Mouse (Mus musculus): ENCODE measurements around the gene Spink4.
"Not testable (repeated sequence)": the region's sequence is repeated elsewhere in the genome, so short reads cannot be mapped to it uniquely, and the experiment has no call there.

Gene Spink4

GRCm38 (mm10) chr4:40900612-40901011 lies 19.2 kb upstream of the Spink4 start:
- in situ Hi-C loops (cut with MboI, MseI) = no loop called here

DNA sequence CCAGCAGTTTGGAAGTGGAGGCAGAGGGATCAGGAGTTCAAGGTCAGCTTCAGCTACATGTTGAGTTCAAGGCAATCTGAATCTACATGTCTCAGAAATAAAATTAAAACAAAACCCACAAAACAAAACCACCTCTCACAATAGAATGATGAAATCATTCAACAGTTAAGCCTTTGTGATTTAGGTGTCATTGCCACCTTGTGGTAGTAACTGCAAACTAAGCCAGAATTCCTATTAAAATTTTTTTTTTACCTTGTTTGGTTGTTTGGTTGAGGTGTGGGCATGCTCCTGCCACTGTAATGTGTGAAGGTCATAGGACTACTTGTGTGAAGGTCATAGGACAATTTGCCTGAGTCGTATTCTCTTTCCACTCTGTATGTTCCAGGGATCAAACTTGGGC lies 13.6 kb upstream of the Spink4 start:
- in situ Hi-C loops (cut with MboI, MseI) = loop anchor here (5.0 kb wide), 1 partner anchor 134 kb away; no protein-coding TSS in a partner anchor

- in situ Hi-C loops (cut with MboI, MseI) = loop anchor here (5.0 kb wide), 1 partner anchor 136 kb away; no protein-coding TSS in a partner anchor
Measured at GRCm38 (mm10) chr4:40908261-40908969, 11.4 kb upstream of the Spink4 start.

DNA sequence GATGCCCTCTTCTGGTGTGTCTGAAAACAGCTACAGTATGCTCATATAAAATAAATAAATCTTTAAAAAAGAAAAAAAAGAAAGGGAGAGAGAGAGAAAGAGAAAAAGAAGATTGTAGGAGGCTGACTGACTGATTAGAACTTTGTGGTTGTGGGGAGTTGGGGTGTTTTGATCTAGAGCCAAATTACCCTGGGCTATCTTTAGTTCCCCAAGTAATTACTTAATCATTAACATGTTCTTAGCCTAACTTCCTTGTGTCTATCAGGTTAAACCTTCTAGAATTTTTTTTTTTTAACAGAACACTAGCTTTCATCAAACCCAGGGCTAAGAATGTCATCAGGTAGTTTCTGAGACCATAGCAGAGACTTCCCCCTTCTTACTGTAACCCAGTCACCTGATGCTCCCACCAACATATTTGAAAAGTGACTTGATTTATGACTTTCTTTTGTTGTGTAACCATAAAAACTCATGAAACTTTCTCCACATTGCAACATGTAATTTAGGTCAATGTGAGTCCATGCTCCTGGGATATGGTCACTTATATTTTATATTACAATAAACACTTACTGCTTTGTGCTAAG lies 5.5 kb upstream of the Spink4 start:
- in situ Hi-C loops (cut with MboI, MseI) = no loop called here

DNA sequence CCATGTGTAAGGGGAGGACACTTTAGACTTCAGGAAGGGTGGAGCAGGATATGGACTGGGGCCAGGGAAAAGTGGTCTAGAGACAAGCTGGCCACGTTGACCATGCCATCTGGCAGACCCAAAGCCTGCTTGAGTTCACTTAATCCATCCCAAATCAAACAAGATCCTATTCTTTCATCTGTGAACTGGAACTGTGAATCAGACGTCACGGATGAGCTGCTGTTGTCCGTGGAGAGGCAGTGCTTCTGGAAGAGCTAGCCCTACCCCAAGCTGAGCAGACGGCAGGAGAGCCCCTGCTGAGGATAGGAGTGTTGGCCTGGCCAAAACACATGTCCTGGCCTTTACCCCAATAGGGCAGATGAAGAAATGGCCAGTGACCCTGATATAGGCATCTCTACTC lies 3.9 kb upstream of the Spink4 start:
- in situ Hi-C loops (cut with MboI, MseI) = no loop called here

DNA sequence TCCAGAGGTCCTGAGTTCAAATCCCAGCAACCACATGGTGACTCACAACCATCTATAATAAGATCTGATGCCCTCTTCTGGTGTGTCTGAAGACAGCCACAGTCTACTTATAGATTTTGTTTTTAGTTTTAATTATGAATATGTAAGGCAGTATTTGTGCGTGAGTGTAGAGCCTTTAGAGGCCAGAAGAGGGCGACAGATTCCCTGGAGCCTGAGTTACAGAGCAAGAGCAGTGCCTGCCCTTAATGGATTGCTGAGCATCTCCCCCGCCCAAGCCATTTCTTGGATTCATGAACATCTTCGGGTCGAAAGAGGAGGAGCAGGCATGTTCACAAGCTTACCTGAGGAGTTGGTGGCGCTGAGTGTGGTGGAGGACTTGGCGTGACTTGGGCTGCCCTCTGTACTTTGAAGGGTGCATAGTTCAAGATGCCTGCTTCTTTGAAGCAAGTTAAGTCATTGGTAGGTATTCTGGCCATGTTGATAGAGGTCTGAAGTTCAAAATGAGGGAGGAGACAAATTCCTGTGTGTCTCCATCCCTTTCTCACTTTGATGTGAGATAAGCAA lies 3.2 kb upstream of the Spink4 start:
- in situ Hi-C loops (cut with MboI, MseI) = no loop called here

DNA sequence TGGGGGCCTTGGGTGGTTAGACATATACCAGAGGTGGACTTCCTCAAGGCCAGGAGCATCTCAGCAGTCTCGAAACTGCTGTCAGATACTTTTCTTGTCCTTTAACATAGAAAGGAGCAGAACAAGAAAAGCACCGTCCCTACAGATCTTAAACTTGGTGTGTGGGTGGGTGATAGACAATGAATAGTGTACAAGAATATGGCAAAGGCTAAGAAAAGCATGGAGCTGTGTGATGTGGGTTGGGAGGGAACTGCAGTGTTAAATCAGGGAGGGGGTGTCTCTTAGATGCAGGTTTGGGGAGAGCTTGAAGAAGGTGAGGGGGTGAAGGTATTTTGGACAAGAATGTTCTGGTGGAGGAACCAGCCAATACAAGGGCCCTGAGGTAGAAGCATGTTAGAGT lies 724 bp downstream of the Spink4 start:
- in situ Hi-C loops (cut with MboI, MseI) = no loop called here

GRCm38 (mm10) chr4:40921288-40921687 lies 1.4 kb downstream of the Spink4 start:
- in situ Hi-C loops (cut with MboI, MseI) = no loop called here

GRCm38 (mm10) chr4:40923087-40923651 lies 3.3 kb downstream of the Spink4 start:
- in situ Hi-C loops (cut with MboI, MseI) = no loop called here

- in situ Hi-C loops (cut with MboI, MseI) = no loop called here
Measured at GRCm38 (mm10) chr4:40925568-40925967, 5.7 kb downstream of the Spink4 start.

GRCm38 (mm10) chr4:40929046-40929445 lies 9.2 kb downstream of the Spink4 start:
- in situ Hi-C loops (cut with MboI, MseI) = no loop called here

- in situ Hi-C loops (cut with MboI, MseI) = no loop called here
Measured at GRCm38 (mm10) chr4:40933694-40934093, 13.8 kb downstream of the Spink4 start.

DNA sequence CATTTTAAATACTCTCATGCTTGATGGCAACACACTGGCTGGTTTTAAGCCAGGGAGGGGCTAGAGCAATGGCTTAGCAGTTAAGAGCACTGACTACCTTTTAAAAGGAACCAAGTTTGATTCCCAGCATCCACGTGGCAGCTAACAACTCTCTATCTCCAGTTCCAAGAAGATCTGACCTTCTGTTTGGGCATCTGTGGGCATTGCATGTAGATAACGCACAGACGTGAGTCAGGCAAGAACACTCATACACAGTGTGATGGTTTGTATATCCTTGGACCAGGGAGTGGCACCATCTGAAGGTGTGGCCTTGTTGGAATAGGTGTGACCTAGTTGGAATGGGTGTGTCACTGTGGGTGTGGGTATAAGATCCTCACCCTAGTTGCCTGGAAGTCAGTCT lies 14.5 kb downstream of the Spink4 start:
- in situ Hi-C loops (cut with MboI, MseI) = not testable (repeated sequence)

DNA sequence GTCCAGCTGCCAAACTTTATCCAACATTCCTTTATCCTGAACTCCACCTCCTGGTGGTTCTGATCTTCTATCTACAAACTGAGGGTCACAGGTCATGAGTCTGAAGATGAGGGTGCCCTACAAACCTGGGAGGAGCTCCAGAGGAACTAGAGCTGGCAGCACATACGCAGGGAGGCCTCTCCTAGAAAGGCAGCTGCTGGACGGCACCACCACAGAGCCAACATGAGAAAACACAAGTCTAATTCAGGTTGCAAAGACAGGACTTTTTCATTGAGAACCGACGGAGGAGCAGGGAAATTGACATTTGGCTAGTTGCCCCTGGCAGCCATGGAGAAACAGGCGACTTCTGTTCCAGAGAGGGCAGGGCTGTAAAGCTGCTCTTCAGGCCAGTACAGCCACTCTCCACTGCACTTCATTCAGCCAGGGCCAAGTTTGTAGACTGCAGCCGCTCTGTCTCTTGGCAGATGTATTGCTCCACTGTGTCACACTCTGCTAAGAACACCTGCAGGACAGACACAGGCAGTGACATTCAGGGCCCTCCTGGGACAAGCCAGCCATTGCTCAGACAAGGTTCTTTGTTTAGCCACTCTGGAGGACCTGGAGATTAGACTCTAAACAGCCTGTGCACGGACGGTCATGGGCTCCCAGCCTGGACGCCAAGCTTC lies 16.5 kb downstream of the Spink4 start:
- in situ Hi-C loops (cut with MboI, MseI) = no loop called here

GRCm38 (mm10) chr4:40938793-40939192 lies 18.9 kb downstream of the Spink4 start:
- in situ Hi-C loops (cut with MboI, MseI) = no loop called here

GRCm38 (mm10) chr4:40943651-40944050 lies 23.8 kb downstream of the Spink4 start:
- in situ Hi-C loops (cut with MboI, MseI) = no loop called here

DNA sequence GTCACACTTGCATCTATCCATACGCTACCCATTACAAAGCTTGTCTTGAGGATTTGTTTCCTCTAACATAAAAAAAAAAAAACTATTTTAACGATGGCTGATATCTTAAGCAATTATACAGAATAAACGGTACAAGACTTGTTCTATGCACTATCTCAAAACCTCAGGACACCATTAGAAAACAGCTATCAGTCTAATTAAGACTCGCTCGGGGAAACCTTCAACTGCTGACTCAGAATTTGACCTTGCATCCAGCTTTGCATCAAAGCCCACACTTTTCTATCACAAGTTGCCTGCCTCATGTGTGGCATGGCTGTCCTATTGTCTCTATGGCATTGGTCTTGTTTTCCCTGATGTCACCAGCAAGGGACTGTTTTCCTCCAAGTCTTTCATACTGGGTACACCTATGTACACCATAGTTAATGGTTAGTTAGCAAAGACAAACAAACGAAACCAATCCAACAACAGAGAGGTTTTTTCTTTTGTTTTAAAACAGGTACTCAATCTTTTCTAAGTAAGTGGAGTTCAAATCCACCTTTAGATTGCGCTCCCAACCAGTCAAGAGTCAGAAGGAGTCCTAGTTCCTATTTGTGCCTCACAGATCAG lies 26.8 kb downstream of the Spink4 start:
- in situ Hi-C loops (cut with MboI, MseI) = loop anchor here in 1 of 2 experiments (5.0 kb wide), 1 partner anchor 174 kb away; no protein-coding TSS in a partner anchor

DNA sequence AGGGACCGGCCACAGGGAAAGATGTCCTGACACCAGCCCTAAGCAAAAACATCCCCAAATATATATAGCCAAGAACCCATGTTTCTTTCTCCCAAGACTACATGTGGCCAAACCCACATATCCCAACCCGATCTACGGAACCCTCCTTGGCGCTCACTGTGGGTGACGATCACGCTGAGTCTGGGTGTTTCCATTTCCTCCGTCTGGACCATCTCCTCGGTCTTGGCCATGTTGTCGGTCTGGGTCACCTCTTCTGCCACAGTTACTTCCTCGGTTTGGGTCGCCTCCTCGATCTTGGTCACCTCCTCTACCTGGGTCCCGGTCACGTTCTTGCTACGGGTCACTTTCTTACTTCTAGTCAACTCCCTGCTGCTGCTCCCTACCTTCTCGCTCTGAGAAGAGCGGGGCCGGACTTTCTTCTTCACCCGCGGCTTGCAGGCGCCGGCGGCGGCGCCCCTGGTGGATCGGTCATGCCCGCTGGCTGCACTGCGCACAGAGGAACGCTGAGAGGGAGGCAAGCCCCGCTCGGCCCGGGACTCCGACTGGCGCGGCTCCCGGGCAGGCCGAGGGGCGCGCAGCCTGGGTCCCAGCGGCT lies 27.8 kb downstream of the Spink4 start:
- in situ Hi-C loops (cut with MboI, MseI) = loop anchor here in 1 of 2 experiments (5.0 kb wide), 1 partner anchor 175 kb away; no protein-coding TSS in a partner anchor

DNA sequence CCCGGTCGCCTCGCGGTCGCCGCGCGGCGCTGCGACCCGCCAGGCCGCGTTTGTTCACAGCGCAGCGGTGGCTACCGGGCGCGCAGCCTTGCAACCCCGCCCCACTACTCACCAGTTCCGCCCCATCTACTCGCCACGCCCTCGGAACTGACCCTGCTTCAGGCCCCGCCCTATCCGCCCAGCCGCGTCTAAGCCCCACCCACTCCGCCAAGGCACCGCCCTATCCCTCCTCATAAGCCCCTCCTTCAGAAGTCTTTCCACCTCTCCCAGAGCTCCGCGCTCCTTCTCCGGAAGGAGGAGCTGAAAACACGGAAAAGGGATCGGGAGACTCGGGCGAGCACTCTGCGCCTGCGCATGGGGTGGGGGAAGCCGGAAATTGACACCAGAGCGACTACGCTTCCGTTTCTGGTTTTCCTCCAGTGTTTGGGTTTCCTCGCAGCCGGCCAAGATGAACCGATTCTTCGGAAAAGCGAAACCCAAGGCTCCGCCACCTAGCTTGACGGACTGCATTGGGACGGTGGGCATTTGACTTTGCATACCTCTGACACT lies 28.4 kb downstream of the Spink4 start, which contains the start of the genes Bag1 and Chmp5:
Gene Bag1, minus strand, starts transcription at position 135 of the 549 bp plus-strand sequence.
Gene Chmp5, plus strand, starts transcription at position 248 of the 549 bp plus-strand sequence.
- in situ Hi-C loops (cut with MboI, MseI) = loop anchor here in 1 of 2 experiments (5.0 kb wide), 1 partner anchor 176 kb away; no protein-coding TSS in a partner anchor

DNA sequence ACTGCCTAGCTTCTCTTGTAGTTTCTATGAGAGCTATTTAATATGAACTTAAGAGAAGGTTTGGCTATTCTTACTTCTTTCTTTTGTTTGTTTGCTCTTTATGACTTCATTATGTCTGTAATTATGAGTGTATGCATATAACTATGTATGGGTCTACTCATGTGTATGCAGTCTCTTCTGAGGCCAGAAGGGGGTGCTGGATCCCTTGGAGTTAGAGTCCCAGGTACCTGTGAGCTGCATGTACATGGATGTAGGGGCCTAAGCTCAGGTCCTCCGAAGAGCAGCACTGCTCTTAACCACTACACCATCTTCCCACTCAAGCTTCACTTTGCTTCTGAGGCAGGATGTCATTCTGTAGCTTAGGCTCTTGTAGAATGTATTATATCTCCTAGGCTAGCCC lies 33.7 kb downstream of the Spink4 start:
- in situ Hi-C loops (cut with MboI, MseI) = no loop called here

- in situ Hi-C loops (cut with MboI, MseI) = no loop called here
Measured at GRCm38 (mm10) chr4:40955942-40956341, 36.1 kb downstream of the Spink4 start.

Data from T-helper 17 cell (primary cell).